20 mouse cellular contexts compared by ENCODE assay signal in the genomic region with DNA sequence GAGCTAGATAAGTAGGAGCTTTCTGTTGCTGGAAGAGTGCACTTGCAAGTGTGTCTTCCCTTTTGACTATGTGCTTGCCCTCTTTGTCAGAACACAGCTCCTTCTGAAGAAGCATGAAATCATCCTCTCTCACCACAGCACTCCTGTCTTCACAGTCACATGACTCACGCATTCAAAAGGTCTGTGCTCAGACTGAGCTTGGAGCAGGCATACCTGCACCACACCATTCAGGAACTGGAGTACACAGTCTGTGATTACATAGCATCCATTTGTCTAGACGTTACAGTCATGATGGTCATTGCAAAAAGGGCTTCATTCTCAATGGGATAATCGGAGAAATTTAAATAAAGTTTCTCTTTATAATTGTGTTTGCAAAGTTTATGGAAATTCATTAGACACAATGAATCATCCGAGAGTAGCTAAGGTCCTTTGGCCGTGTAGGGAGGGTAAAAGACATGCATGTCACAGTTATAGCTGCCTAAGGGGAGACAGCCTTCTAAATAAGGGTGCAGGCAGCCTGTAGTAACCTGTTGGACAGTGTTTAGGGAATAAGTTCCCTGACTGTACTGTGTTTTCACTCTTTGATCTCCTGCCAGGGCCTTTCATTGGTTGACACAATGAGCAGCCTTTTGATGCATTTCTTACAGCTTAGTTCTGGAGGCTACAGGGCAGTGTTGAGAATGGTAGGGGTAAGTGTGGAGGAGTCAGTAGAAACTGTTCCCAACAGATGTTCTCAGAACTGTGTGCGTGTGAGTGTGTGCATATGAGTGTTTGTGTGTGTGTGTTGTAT.
DNase-seq lines count a peak whose midpoint lies in the region; ATAC-seq and TF ChIP-seq lines count a peak whose summit lies in the region.
"Had no signal": no experiment of that assay in that cellular context is flagged by ENCODE, and none has a peak within 500 bp of the region (broad histone marks: within the 10 kb centered on the region; RNA-seq: fewer than 3 reads in every experiment).

No protein-coding gene starts in this region.

- H3K9me3 ChIP-seq in forebrain, embryonic 13.5 days (replicated peaks), result no peaks in the 10 kb centered on the region
- H3K9me3 ChIP-seq in forebrain, embryonic 16.5 days (ENCODE audit: control insufficient read depth, low read length), result no peaks in the 10 kb centered on the region
- no peaks in the 10 kb centered on the region for H3K9me3 ChIP-seq in stomach, embryonic 14.5 days (ENCODE audit: control insufficient read depth, low read depth, low read length)
- no peaks in the 10 kb centered on the region for H3K9me3 ChIP-seq in stomach, postnatal 0 days (ENCODE audit: control insufficient read depth, low read length)
- H3K9me3 ChIP-seq in embryonic facial prominence, embryonic 13.5 days, result no peaks in the 10 kb centered on the region
- H3K9me3 ChIP-seq in limb, embryonic 15.5 days, result no peaks in the 10 kb centered on the region
- H3K9me3 ChIP-seq: G1E; limb, embryonic 13.5 days; liver, embryonic 15.5 days; neural tube, embryonic 12.5 days had no signal

- ATAC-seq in forebrain, embryonic 13.5 days, result peak; percentile 51; the same call in 1 of the 2 replicates
- ATAC-seq in forebrain, embryonic 16.5 days, result no peak
- peak; percentile 53; the same call in 1 of the 2 replicates for ATAC-seq in stomach, embryonic 14.5 days (ENCODE audit: insufficient number of reproducible peaks, insufficient read depth, low FRiP score, low read depth)
- no peak for ATAC-seq in stomach, postnatal 0 days (ENCODE audit: low FRiP score, low TSS enrichment)
- peak; percentile 15; the same call in 1 of the 2 replicates for ATAC-seq in embryonic facial prominence, embryonic 13.5 days (ENCODE audit: insufficient number of reproducible peaks, insufficient read depth, low FRiP score, low TSS enrichment, low read depth)
- ATAC-seq in limb, embryonic 15.5 days (ENCODE audit: insufficient number of reproducible peaks, low FRiP score, low TSS enrichment, low read depth), result 0 out of 2 replicates have a peak, but pooled peaks have one; percentile 30
- no peak for ATAC-seq in frontal cortex, adult (ENCODE audit: low TSS enrichment)
- ATAC-seq: lung, postnatal 0 days had no signal

- no peak overlapping the region for H3K9ac ChIP-seq in forebrain, embryonic 13.5 days
- H3K9ac ChIP-seq in forebrain, embryonic 16.5 days (replicated peaks; ENCODE audit: low read depth, low read length), result no peak overlapping the region
- no peak overlapping the region for H3K9ac ChIP-seq in stomach, embryonic 14.5 days (replicated peaks; ENCODE audit: low read depth, low read length)
- no peak overlapping the region for H3K9ac ChIP-seq in stomach, postnatal 0 days (ENCODE audit: low read length)
- H3K9ac ChIP-seq in embryonic facial prominence, embryonic 13.5 days, result no peak overlapping the region
- H3K9ac ChIP-seq in limb, embryonic 15.5 days, result no peak overlapping the region
- H3K9ac ChIP-seq: limb, embryonic 13.5 days; liver, embryonic 15.5 days; neural tube, embryonic 12.5 days had no signal

- H3K4me2 ChIP-seq in forebrain, embryonic 13.5 days, result no peak overlapping the region
- no peak overlapping the region for H3K4me2 ChIP-seq in forebrain, embryonic 16.5 days (ENCODE audit: low read length)
- no peak overlapping the region for H3K4me2 ChIP-seq in stomach, embryonic 14.5 days (replicated peaks; ENCODE audit: low read depth, low read length)
- no peak overlapping the region for H3K4me2 ChIP-seq in stomach, postnatal 0 days (replicated peaks; ENCODE audit: low read depth)
- no peak overlapping the region for H3K4me2 ChIP-seq in embryonic facial prominence, embryonic 13.5 days
- H3K4me2 ChIP-seq in limb, embryonic 15.5 days, result no peak overlapping the region
- H3K4me2 ChIP-seq: limb, embryonic 13.5 days; liver, embryonic 15.5 days; neural tube, embryonic 12.5 days had no signal

- no peaks in the 10 kb centered on the region for H3K36me3 ChIP-seq in forebrain, embryonic 13.5 days (ENCODE audit: poor library complexity, severe bottlenecking)
- no peaks in the 10 kb centered on the region for H3K36me3 ChIP-seq in forebrain, embryonic 16.5 days (ENCODE audit: control insufficient read depth, insufficient read depth)
- H3K36me3 ChIP-seq in stomach, embryonic 14.5 days (ENCODE audit: control insufficient read depth, insufficient read depth, low read length), result no peaks in the 10 kb centered on the region
- H3K36me3 ChIP-seq in stomach, postnatal 0 days (ENCODE audit: control insufficient read depth, insufficient read depth, low read length), result no peaks in the 10 kb centered on the region
- no peaks in the 10 kb centered on the region for H3K36me3 ChIP-seq in embryonic facial prominence, embryonic 13.5 days
- no peaks in the 10 kb centered on the region for H3K36me3 ChIP-seq in limb, embryonic 15.5 days
- H3K36me3 ChIP-seq: limb, embryonic 13.5 days; liver, embryonic 15.5 days; neural tube, embryonic 12.5 days had no signal

- no peaks in the 10 kb centered on the region for H3K27me3 ChIP-seq in forebrain, embryonic 13.5 days
- H3K27me3 ChIP-seq in forebrain, embryonic 16.5 days (replicated peaks; ENCODE audit: control insufficient read depth, insufficient read depth, low read length), result no peaks in the 10 kb centered on the region
- no peaks in the 10 kb centered on the region for H3K27me3 ChIP-seq in stomach, embryonic 14.5 days (ENCODE audit: control insufficient read depth, insufficient read depth, low read length)
- H3K27me3 ChIP-seq in stomach, postnatal 0 days (ENCODE audit: control insufficient read depth, insufficient read depth, low read length), result no peaks in the 10 kb centered on the region
- no peaks in the 10 kb centered on the region for H3K27me3 ChIP-seq in embryonic facial prominence, embryonic 13.5 days
- H3K27me3 ChIP-seq in limb, embryonic 15.5 days, result no peaks in the 10 kb centered on the region
- H3K27me3 ChIP-seq: limb, embryonic 13.5 days; liver, embryonic 15.5 days; neural tube, embryonic 12.5 days had no signal

- no peak for DNase-seq in stomach, postnatal 0 days (ENCODE audit: low spot score)
- no peak for DNase-seq in spleen, postnatal 36 days (ENCODE audit: low spot score in 2 of 2)
- DNase-seq: cerebellum, adult 9-10 months; gastrocnemius, postnatal 10 days; heart, adult 11 months; heart, postnatal 4 days; kidney, adult 11 months; right cerebral cortex, postnatal 4 days had no signal

- 63% methylated on average over 6 of the region's 6 CpGs for WGBS in forebrain, embryonic 13.5 days
- WGBS in forebrain, embryonic 16.5 days, result 48% methylated on average over 6 of the region's 6 CpGs
- WGBS in stomach, embryonic 14.5 days, result 75% methylated on average over 6 of the region's 6 CpGs
- WGBS in stomach, postnatal 0 days, result 62% methylated on average over 6 of the region's 6 CpGs
- 74% methylated on average over 6 of the region's 6 CpGs for WGBS in embryonic facial prominence, embryonic 13.5 days
- WGBS in limb, embryonic 15.5 days, result 71% methylated on average over 6 of the region's 6 CpGs

- TF ChIP-seq EP300 in stomach, postnatal 0 days (optimal IDR thresholded peaks at IDR 0.05), result no peak

- no peak for TF ChIP-seq CTCF in stomach, postnatal 0 days (IDR thresholded peaks at IDR 0.05; ENCODE audit: low read depth)

- no peak overlapping the region for H3K4me3 ChIP-seq in forebrain, embryonic 13.5 days
- H3K4me3 ChIP-seq in forebrain, embryonic 16.5 days (replicated peaks; ENCODE audit: low read length), result no peak overlapping the region
- no peak overlapping the region for H3K4me3 ChIP-seq in stomach, embryonic 14.5 days (ENCODE audit: low read depth, low read length)
- no peak overlapping the region for H3K4me3 ChIP-seq in stomach, postnatal 0 days (ENCODE audit: low read depth, low read length)
- H3K4me3 ChIP-seq in embryonic facial prominence, embryonic 13.5 days, result no peak overlapping the region
- H3K4me3 ChIP-seq in limb, embryonic 15.5 days, result no peak overlapping the region
- H3K4me3 ChIP-seq: limb, embryonic 13.5 days; liver, embryonic 15.5 days; neural tube, embryonic 12.5 days had no signal

- peaks cover 22% of the 10 kb centered on the region; the same call in 1 of the 2 replicates for H3K4me1 ChIP-seq in forebrain, embryonic 13.5 days
- H3K4me1 ChIP-seq in forebrain, embryonic 16.5 days (replicated peaks; ENCODE audit: control insufficient read depth, insufficient read depth, low read length), result no peaks in the 10 kb centered on the region
- H3K4me1 ChIP-seq in stomach, embryonic 14.5 days (ENCODE audit: control insufficient read depth, insufficient read depth, low read length), result no peaks in the 10 kb centered on the region
- no peaks in the 10 kb centered on the region for H3K4me1 ChIP-seq in stomach, postnatal 0 days (replicated peaks; ENCODE audit: control insufficient read depth, insufficient read depth)
- H3K4me1 ChIP-seq in embryonic facial prominence, embryonic 13.5 days, result no peaks in the 10 kb centered on the region
- no peaks in the 10 kb centered on the region for H3K4me1 ChIP-seq in limb, embryonic 15.5 days
- H3K4me1 ChIP-seq: limb, embryonic 13.5 days; liver, embryonic 15.5 days had no signal

- no peak overlapping the region for H3K27ac ChIP-seq in forebrain, embryonic 13.5 days
- no peak overlapping the region for H3K27ac ChIP-seq in forebrain, embryonic 16.5 days (ENCODE audit: low read length)
- H3K27ac ChIP-seq in stomach, embryonic 14.5 days (ENCODE audit: low read length), result no peak overlapping the region; the same call in 1 of the 2 replicates
- H3K27ac ChIP-seq in stomach, postnatal 0 days (replicated peaks), result no peak overlapping the region
- H3K27ac ChIP-seq in embryonic facial prominence, embryonic 13.5 days, result no peak overlapping the region; the same call in 1 of the 2 replicates
- no peak overlapping the region for H3K27ac ChIP-seq in limb, embryonic 15.5 days
- H3K27ac ChIP-seq: kidney, postnatal 0 days; limb, embryonic 13.5 days; liver, embryonic 15.5 days; neural tube, embryonic 12.5 days had no signal

Comparison
In these comparisons a context has a peak if more than half of its experiments do, and no peak if none do; other contexts are left out.
1. ATAC-seq: peak in forebrain, embryonic 13.5 days (single experiment), stomach, embryonic 14.5 days (single experiment), embryonic facial prominence, embryonic 13.5 days (single experiment) and limb, embryonic 15.5 days (single experiment); none in forebrain, embryonic 16.5 days (single experiment), stomach, postnatal 0 days (single experiment) and frontal cortex, adult (single experiment).